Mouse (Mus musculus): Measurements from ENCODE around the gene Ripk1. TPM values are rescaled to one million over a fixed set of nuclear protein-coding genes. Genes with fewer than 3 reads are reported as not detected.
A peak's percentile ranks its signal among the peaks of the same experiment; 100 is the strongest.

Gene Ripk1
- polyA plus RNA-seq, 1 experiment from 2014 or later: 20.2 TPM

GRCm38 (mm10) chr13:34003058-34003457 is 895 bp downstream of the Ripk1 start:
- Histone ChIP-seq H3K4me2 (peak overlapping the region; percentile 92), H3K9ac (peak overlapping the region; percentile 89), H3K9me3 (replicated peaks) (no peaks in the 10 kb centered on the region), H3K36me3 (0 out of 2 replicates have a peak, but pooled peaks cover 3% of the 10 kb centered on the region), H3K27me3 (replicated peaks) (no peaks in the 10 kb centered on the region), H3K4me1 (peaks cover 42% of the 10 kb centered on the region), H3K4me3 (peak overlapping the region; percentile 92), H3K27ac (peak overlapping the region; percentile 90)
- 2% methylated on average over 5 of the region's 5 CpGs for WGBS (ENCODE audit: insufficient replicate concordance)
- no peak for ATAC-seq

- H3K9ac ChIP-seq: no peak overlapping the region
- H3K4me3 ChIP-seq: no peak overlapping the region
- peak overlapping the region; percentile 37; the same call in 1 of the 2 replicates for H3K27ac ChIP-seq
- 52% methylated on average over 2 of the region's 2 CpGs for WGBS (ENCODE audit: insufficient replicate concordance)
- H3K4me1 ChIP-seq: peaks cover 28% of the 10 kb centered on the region
- no peaks in the 10 kb centered on the region for H3K27me3 ChIP-seq (replicated peaks)
- H3K4me2 ChIP-seq: no peak overlapping the region
- ATAC-seq: no peak
- H3K36me3 ChIP-seq: peaks cover 35% of the 10 kb centered on the region
- H3K9me3 ChIP-seq (replicated peaks): no peaks in the 10 kb centered on the region
Observed at GRCm38 (mm10) chr13:34007234-34007633, 5.1 kb downstream of the Ripk1 start.

DNA sequence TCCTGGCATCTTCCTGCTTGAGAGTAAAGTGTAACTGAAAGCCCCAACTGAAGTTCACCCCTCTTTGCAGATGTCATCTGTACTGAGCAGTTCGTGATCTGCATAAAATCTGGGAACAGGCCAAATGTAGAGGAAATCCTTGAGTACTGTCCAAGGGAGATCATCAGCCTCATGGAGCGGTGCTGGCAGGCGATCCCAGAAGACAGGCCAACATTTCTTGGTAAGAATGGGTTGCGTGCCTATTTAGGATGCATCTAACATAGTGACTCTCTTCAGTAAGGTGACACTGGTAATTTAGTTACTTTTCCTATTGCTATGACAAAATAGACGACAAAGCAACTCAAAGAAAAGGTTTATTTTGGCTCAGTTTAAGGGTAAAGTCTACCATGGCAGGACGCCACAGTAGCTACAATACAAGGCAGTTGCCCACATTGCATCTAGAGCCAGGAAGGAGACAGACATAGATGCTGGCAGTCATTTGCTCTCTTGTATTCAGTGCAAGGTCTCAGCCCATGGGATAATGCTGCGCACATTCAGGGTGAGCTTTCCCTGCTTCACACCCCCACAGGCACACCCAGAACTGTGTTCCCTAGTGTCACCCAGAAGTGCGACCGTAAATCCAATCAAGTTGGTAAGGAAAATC is 14.9 kb downstream of the Ripk1 start:
- 82% methylated on average over 9 of the region's 9 CpGs for WGBS (ENCODE audit: insufficient replicate concordance)
- no peak for ATAC-seq
- no peaks in the 10 kb centered on the region for H3K9me3 ChIP-seq (replicated peaks)
- H3K27ac ChIP-seq: no peak overlapping the region
- H3K4me3 ChIP-seq: no peak overlapping the region
- no peak overlapping the region for H3K9ac ChIP-seq
- no peaks in the 10 kb centered on the region for H3K4me1 ChIP-seq
- H3K27me3 ChIP-seq (replicated peaks): no peaks in the 10 kb centered on the region
- peaks cover 91% of the 10 kb centered on the region for H3K36me3 ChIP-seq
- H3K4me2 ChIP-seq: no peak overlapping the region

- 87% methylated on average over 1 of the region's 1 CpGs for WGBS (ENCODE audit: insufficient replicate concordance)
- no peaks in the 10 kb centered on the region for H3K4me1 ChIP-seq
- no peaks in the 10 kb centered on the region for H3K27me3 ChIP-seq (replicated peaks)
- no peak for ATAC-seq
- H3K36me3 ChIP-seq: peaks cover 95% of the 10 kb centered on the region
- no peak overlapping the region for H3K4me2 ChIP-seq
- H3K4me3 ChIP-seq: no peak overlapping the region
- H3K9ac ChIP-seq: no peak overlapping the region
- H3K27ac ChIP-seq: no peak overlapping the region
- H3K9me3 ChIP-seq (replicated peaks): no peaks in the 10 kb centered on the region
Observed at GRCm38 (mm10) chr13:34018521-34018920, 16.4 kb downstream of the Ripk1 start.

GRCm38 (mm10) chr13:34021998-34022397 is 19.8 kb downstream of the Ripk1 start:
- Histone ChIP-seq H3K4me2 (no peak overlapping the region), H3K9me3 (replicated peaks) (no peaks in the 10 kb centered on the region), H3K9ac (no peak overlapping the region), H3K36me3 (peaks cover 72% of the 10 kb centered on the region), H3K4me3 (no peak overlapping the region), H3K27ac (no peak overlapping the region), H3K27me3 (replicated peaks) (no peaks in the 10 kb centered on the region), H3K4me1 (no peaks in the 10 kb centered on the region)
- 86% methylated on average over 2 of the region's 2 CpGs for WGBS (ENCODE audit: insufficient replicate concordance)
- ATAC-seq: no peak

GRCm38 (mm10) chr13:34032041-34032440 is 29.9 kb downstream of the Ripk1 start:
- no peak overlapping the region for H3K9ac ChIP-seq
- H3K36me3 ChIP-seq: peaks cover 71% of the 10 kb centered on the region
- H3K4me3 ChIP-seq: no peak overlapping the region
- H3K9me3 ChIP-seq (replicated peaks): no peaks in the 10 kb centered on the region
- H3K4me2 ChIP-seq: no peak overlapping the region
- H3K27ac ChIP-seq: no peak overlapping the region
- ATAC-seq: no peak
- WGBS (ENCODE audit: insufficient replicate concordance): 45% methylated on average over 2 of the region's 2 CpGs
- H3K27me3 ChIP-seq (replicated peaks): no peaks in the 10 kb centered on the region
- peaks cover 24% of the 10 kb centered on the region for H3K4me1 ChIP-seq

GRCm38 (mm10) chr13:34035424-34035823 is 33.3 kb downstream of the Ripk1 start:
- Histone ChIP-seq H3K4me2 (no peak overlapping the region), H3K9ac (no peak overlapping the region), H3K36me3 (peaks cover 40% of the 10 kb centered on the region), H3K4me3 (no peak overlapping the region), H3K27ac (no peak overlapping the region), H3K9me3 (replicated peaks) (no peaks in the 10 kb centered on the region), H3K4me1 (peaks cover 40% of the 10 kb centered on the region), H3K27me3 (replicated peaks) (no peaks in the 10 kb centered on the region)
- WGBS (ENCODE audit: insufficient replicate concordance): 73% methylated on average over 3 of the region's 3 CpGs
- no peak for ATAC-seq

GRCm38 (mm10) chr13:34036726-34037125 is 34.6 kb downstream of the Ripk1 start:
- H3K9ac ChIP-seq: no peak overlapping the region

GRCm38 (mm10) chr13:34037172-34038055 is 35.3 kb downstream of the Ripk1 start, which contains the start of gene Bphl:
TSS of gene Bphl (plus strand) at chr13:34037597.
- Histone ChIP-seq H3K9ac (peak within 1 kb of the TSS; percentile 88), H3K36me3 (peaks cover 22% of the 10 kb centered on the region)
- under 1% methylated on average over 37 of the region's 37 CpGs for WGBS (ENCODE audit: insufficient replicate concordance)

More at GRCm38 (mm10) chr13:34036726-34037125, 34.6 kb downstream of the Ripk1 start:
- H3K4me3 ChIP-seq: no peak overlapping the region
- peaks cover 32% of the 10 kb centered on the region for H3K4me1 ChIP-seq
- 83% methylated on average over 5 of the region's 5 CpGs for WGBS (ENCODE audit: insufficient replicate concordance)
- ATAC-seq: no peak
- no peaks in the 10 kb centered on the region for H3K9me3 ChIP-seq (replicated peaks)
- H3K4me2 ChIP-seq: 0 out of 2 replicates have a peak overlapping the region, but pooled peaks have one; percentile 82
- 0 out of 2 replicates have a peak overlapping the region, but pooled peaks have one; percentile 55 for H3K27ac ChIP-seq
- H3K36me3 ChIP-seq: peaks cover 28% of the 10 kb centered on the region
- H3K27me3 ChIP-seq (replicated peaks): no peaks in the 10 kb centered on the region

GRCm38 (mm10) chr13:34038056-34038432 is 35.9 kb downstream of the Ripk1 start:
- no peak for ATAC-seq
- Histone ChIP-seq H3K9ac (peak overlapping the region; percentile 88), H3K36me3 (peaks cover 16% of the 10 kb centered on the region), H3K27ac (peak overlapping the region; percentile 55), H3K27me3 (replicated peaks) (no peaks in the 10 kb centered on the region), H3K4me2 (peak overlapping the region; percentile 82), H3K9me3 (replicated peaks) (no peaks in the 10 kb centered on the region), H3K4me3 (peak overlapping the region; percentile 80), H3K4me1 (peaks cover 20% of the 10 kb centered on the region)
- WGBS (ENCODE audit: insufficient replicate concordance): 50% methylated on average over 5 of the region's 5 CpGs

More at GRCm38 (mm10) chr13:34037172-34038055, 35.3 kb downstream of the Ripk1 start, which contains the start of gene Bphl:
- Histone ChIP-seq H3K4me2 (peak within 1 kb of the TSS; percentile 82), H3K27me3 (replicated peaks) (no peaks in the 10 kb centered on the region), H3K4me3 (peak within 1 kb of the TSS; percentile 80), H3K4me1 (peaks cover 26% of the 10 kb centered on the region), H3K9me3 (replicated peaks) (no peaks in the 10 kb centered on the region), H3K27ac (peak within 1 kb of the TSS; percentile 55)
- peak; percentile 92 for ATAC-seq

DNA sequence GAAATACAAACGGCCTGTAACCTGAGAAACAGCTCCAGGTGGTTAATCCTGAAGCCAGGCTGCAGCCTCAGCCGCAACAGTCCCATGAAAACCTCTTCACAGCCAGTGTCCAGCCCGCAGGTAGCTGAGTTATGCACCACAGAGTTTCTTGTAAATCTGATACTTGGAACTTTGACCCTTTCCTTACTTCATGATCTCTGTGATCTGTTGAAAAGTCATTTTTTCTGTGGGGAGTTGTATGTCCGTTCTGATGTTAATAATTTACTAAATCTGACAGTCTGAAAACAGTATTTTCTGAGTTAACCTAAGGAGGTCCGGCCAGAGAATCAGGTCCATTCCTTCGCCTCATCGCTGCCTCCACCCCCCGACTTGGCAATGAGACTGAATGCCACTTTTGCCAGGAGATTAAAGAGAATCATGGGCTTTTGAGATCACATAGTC is 36.8 kb downstream of the Ripk1 start:
- no peak overlapping the region for H3K9ac ChIP-seq
- H3K36me3 ChIP-seq: peaks cover 7% of the 10 kb centered on the region
- H3K27ac ChIP-seq: no peak overlapping the region
- WGBS (ENCODE audit: insufficient replicate concordance): 62% methylated on average over 8 of the region's 8 CpGs
- H3K27me3 ChIP-seq (replicated peaks): no peaks in the 10 kb centered on the region
- H3K4me3 ChIP-seq: peak overlapping the region; percentile 80; the same call in 1 of the 2 replicates
- peaks cover 24% of the 10 kb centered on the region for H3K4me1 ChIP-seq
- H3K9me3 ChIP-seq (replicated peaks): no peaks in the 10 kb centered on the region
- ATAC-seq: no peak
- H3K4me2 ChIP-seq: peak overlapping the region; percentile 82

GRCm38 (mm10) chr13:34040091-34040490 is 37.9 kb downstream of the Ripk1 start:
- H3K9ac ChIP-seq: no peak overlapping the region
- H3K4me3 ChIP-seq: no peak overlapping the region
- H3K36me3 ChIP-seq: no peaks in the 10 kb centered on the region
- ATAC-seq: no peak
- peaks cover 28% of the 10 kb centered on the region for H3K4me1 ChIP-seq
- H3K9me3 ChIP-seq (replicated peaks): no peaks in the 10 kb centered on the region
- H3K27me3 ChIP-seq (replicated peaks): no peaks in the 10 kb centered on the region
- H3K4me2 ChIP-seq: no peak overlapping the region
- whole genome bisulfite sequencing (ENCODE audit: insufficient replicate concordance): 81% methylated on average over 3 of the region's 3 CpGs
- no peak overlapping the region for H3K27ac ChIP-seq

Measured in liver, embryonic 12.5 days (tissue).